8 mouse cellular contexts compared by ENCODE assay signal in the genomic region with DNA sequence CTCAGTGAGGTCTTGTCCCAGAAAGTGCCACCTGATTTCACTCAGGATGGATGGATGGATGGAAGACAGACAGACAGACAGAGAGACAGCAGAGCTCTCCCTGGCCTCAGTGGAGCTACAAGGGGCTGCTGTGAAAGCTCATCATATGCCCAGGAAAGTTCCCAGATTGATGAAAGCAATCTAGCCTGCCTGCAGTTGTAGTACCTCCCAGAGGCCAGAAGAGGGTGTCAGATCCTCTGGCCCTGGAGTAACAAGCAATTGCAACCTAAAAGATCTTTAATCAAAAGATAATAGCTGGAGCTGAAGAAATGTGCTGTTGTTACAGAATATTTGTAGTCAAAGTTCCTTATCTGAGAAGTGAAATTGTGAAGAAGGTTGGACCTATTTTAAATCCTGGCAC. TPM values are rescaled to one million over a fixed set of nuclear protein-coding genes. Genes with fewer than 3 reads are reported as not detected.
DNase-seq lines count a peak whose midpoint lies in the region; ATAC-seq and TF ChIP-seq lines count a peak whose summit lies in the region.
"Had no signal": no experiment of that assay in that cellular context is flagged by ENCODE, and none has a peak within 500 bp of the region (broad histone marks: within the 10 kb centered on the region; RNA-seq: fewer than 3 reads in every experiment).

No protein-coding gene starts in this region.

- peak; percentile 99 for TF ChIP-seq CTCF in E14TG2a.4 (conservative IDR thresholded peaks at IDR 0.05; ENCODE audit: low read length)

- H3K4me1 ChIP-seq in kidney, embryonic 14.5 days (ENCODE audit: control insufficient read depth, insufficient read depth, low read length): 0 out of 2 replicates have a peak, but pooled peaks cover 3% of the 10 kb centered on the region
- H3K4me1 ChIP-seq in E14TG2a.4 (replicated peaks; ENCODE audit: low read depth, low read length): peaks cover 55% of the 10 kb centered on the region

- no peak overlapping the region for H3K4me3 ChIP-seq in kidney, embryonic 14.5 days (ENCODE audit: low read length)
- H3K4me3 ChIP-seq in E14TG2a.4 (replicated peaks; ENCODE audit: low read length): no peak overlapping the region
- H3K4me3 ChIP-seq: liver, embryonic 15.5 days had no signal

- no peaks in the 10 kb centered on the region for H3K9me3 ChIP-seq in kidney, embryonic 14.5 days (ENCODE audit: control insufficient read depth, low read length)
- no peaks in the 10 kb centered on the region for H3K9me3 ChIP-seq in E14TG2a.4 (ENCODE audit: low read length)
- H3K9me3 ChIP-seq: liver, embryonic 15.5 days had no signal

- no peak overlapping the region for H3K9ac ChIP-seq in kidney, embryonic 14.5 days (ENCODE audit: low read depth, low read length)
- H3K9ac ChIP-seq: liver, embryonic 15.5 days had no signal

- peaks cover 47% of the 10 kb centered on the region for H3K36me3 ChIP-seq in kidney, embryonic 14.5 days (ENCODE audit: control insufficient read depth, insufficient read depth, low read length)
- peaks cover 70% of the 10 kb centered on the region for H3K36me3 ChIP-seq in E14TG2a.4 (ENCODE audit: insufficient read depth, low read length)

- DNase-seq in kidney, adult 9 months: peak; percentile 53
- peak; percentile 57 for DNase-seq in adipocyte (ENCODE audit: low spot score)
- peak; percentile 11 to 32 for DNase-seq in natural killer cell, adult 2 months (ENCODE audit: low spot score in 2 of 2)
- no peak for DNase-seq in urinary bladder, adult 2 months (ENCODE audit: low spot score)

- ATAC-seq in kidney, embryonic 14.5 days (ENCODE audit: low FRiP score, low TSS enrichment): no peak
- peak; percentile 61; the same call in 1 of the 2 replicates for ATAC-seq in granulocyte monocyte progenitor cell, adult 5-6 weeks (replicated peaks; ENCODE audit: poor library complexity, severe bottlenecking)

- H3K4me2 ChIP-seq in kidney, embryonic 14.5 days (replicated peaks; ENCODE audit: low read depth, low read length): no peak overlapping the region
- H3K4me2 ChIP-seq: liver, embryonic 15.5 days had no signal

- H3K27ac ChIP-seq in kidney, embryonic 14.5 days (ENCODE audit: low read depth, low read length): no peak overlapping the region
- H3K27ac ChIP-seq: liver, embryonic 15.5 days had no signal

- H3K27me3 ChIP-seq in kidney, embryonic 14.5 days (ENCODE audit: control insufficient read depth, insufficient read depth, low read length): no peaks in the 10 kb centered on the region
- no peaks in the 10 kb centered on the region for H3K27me3 ChIP-seq in E14TG2a.4 (ENCODE audit: insufficient read depth, low read length)
- H3K27me3 ChIP-seq: liver, embryonic 15.5 days had no signal

RNA-seq across cellular contexts. Expression of gene Aifm3, which starts 15.3 kb away (rescaled TPM):
- polyA plus RNA-seq in kidney, embryonic 14.5 days (2014; fragmentation: Nextera tagmentation; extraction: Ambion mirVana): 0.61 and 1.7 TPM in 2 replicates
- not detected in 2 replicates for total RNA-seq in granulocyte monocyte progenitor cell, adult 5-6 weeks (2014; fragmentation: Nextera tagmentation)
- not detected in 2 replicates for total RNA-seq in granulocyte monocyte progenitor cell, adult 5-6 weeks (2017)
- 0.50 and 0.76 TPM in 2 replicates for polyA plus RNA-seq in urinary bladder, adult 2 months (2012; rRNA removed)

RNA-seq across cellular contexts. Expression of gene Crkl, which starts 22.3 kb away (rescaled TPM):
- 59.6 and 77.9 TPM in 2 replicates for polyA plus RNA-seq in kidney, embryonic 14.5 days (2014; fragmentation: Nextera tagmentation; extraction: Ambion mirVana)
- total RNA-seq in granulocyte monocyte progenitor cell, adult 5-6 weeks (2014; fragmentation: Nextera tagmentation): 26.0 and 30.1 TPM in 2 replicates
- total RNA-seq in granulocyte monocyte progenitor cell, adult 5-6 weeks (2017): 19.4 and 20.9 TPM in 2 replicates
- polyA plus RNA-seq in urinary bladder, adult 2 months (2012; rRNA removed): 19.2 and 19.3 TPM in 2 replicates

RNA-seq across cellular contexts. Expression of gene Lztr1, which starts 34.4 kb away (rescaled TPM):
- polyA plus RNA-seq in kidney, embryonic 14.5 days (2014; fragmentation: Nextera tagmentation; extraction: Ambion mirVana): 57.9 and 81.4 TPM in 2 replicates
- total RNA-seq in granulocyte monocyte progenitor cell, adult 5-6 weeks (2014; fragmentation: Nextera tagmentation): 35.0 and 51.1 TPM in 2 replicates
- total RNA-seq in granulocyte monocyte progenitor cell, adult 5-6 weeks (2017): 47.1 and 73.7 TPM in 2 replicates
- polyA plus RNA-seq in urinary bladder, adult 2 months (2012; rRNA removed): 105 and 123 TPM in 2 replicates

RNA-seq across cellular contexts. Expression of gene Thap7, which starts 56.8 kb away (rescaled TPM):
- 49.1 and 51.1 TPM in 2 replicates for polyA plus RNA-seq in kidney, embryonic 14.5 days (2014; fragmentation: Nextera tagmentation; extraction: Ambion mirVana)
- total RNA-seq in granulocyte monocyte progenitor cell, adult 5-6 weeks (2014; fragmentation: Nextera tagmentation): 18.4 and 24.8 TPM in 2 replicates
- total RNA-seq in granulocyte monocyte progenitor cell, adult 5-6 weeks (2017): 32.1 and 43.8 TPM in 2 replicates
- polyA plus RNA-seq in urinary bladder, adult 2 months (2012; rRNA removed): 52.6 and 59.0 TPM in 2 replicates
